Mouse (Mus musculus): ENCODE measurements around the gene Anxa1.

Gene Anxa1

GRCm38 (mm10) chr19:20370175-20370574, 20.6 kb downstream of the Anxa1 start:
- DNase-seq, result no peak

GRCm38 (mm10) chr19:20366571-20366970, 24.2 kb downstream of the Anxa1 start:
- no peak for DNase-seq

- no peak for DNase-seq
Measured at GRCm38 (mm10) chr19:20366010-20366409, 24.7 kb downstream of the Anxa1 start.

GRCm38 (mm10) chr19:20365364-20365763, 25.4 kb downstream of the Anxa1 start:
- no peak for DNase-seq

- no peak for DNase-seq
Measured at GRCm38 (mm10) chr19:20364931-20365330, 25.8 kb downstream of the Anxa1 start.

- no peak for DNase-seq
Measured at GRCm38 (mm10) chr19:20363221-20363620, 27.5 kb downstream of the Anxa1 start.

- DNase-seq, result no peak
Measured at GRCm38 (mm10) chr19:20361917-20362577, 28.7 kb downstream of the Anxa1 start.

- no peak for DNase-seq
Measured at GRCm38 (mm10) chr19:20358679-20359078, 32.1 kb downstream of the Anxa1 start.

- peak; percentile 79 for DNase-seq
Measured at GRCm38 (mm10) chr19:20345317-20345917, 45.3 kb downstream of the Anxa1 start.

GRCm38 (mm10) chr19:20344511-20345316, 46.0 kb downstream of the Anxa1 start:
- DNase-seq, result peak; percentile 59

- no peak for DNase-seq
Measured at GRCm38 (mm10) chr19:20344052-20344451, 46.7 kb downstream of the Anxa1 start.

Measured in lung, postnatal 14 days (tissue).